Mouse (Mus musculus) adrenal gland, postnatal 25 days (tissue): ENCODE data around the gene Plekha3. TPM values are rescaled to one million over a fixed set of nuclear protein-coding genes. Genes with fewer than 3 reads are reported as not detected.

Experiments used
- DNase-seq: peaks from one replicate; pipeline ENCODE4 v3.0.0; 2021; ENCODE audit warnings: mixed read lengths
- long read RNA-seq: library from polyadenylated mRNA; stranded (forward); transcript quantifications from one replicate; pipeline ENCODE4 v2.0.0, GENCODE M21; 2021
- total RNA-seq: library from RNA; stranded (reverse); gene quantifications from 2 replicates; pipeline ENCODE4 v1.2.3, GENCODE M21; 2021

The Plekha3 gene
- 53.4 and 55.2 TPM in 2 replicates for total RNA-seq
- long read RNA-seq, transcript Plekha3-201 (8 exons, 2,534 nt): major isoform, 69 of 75 reads
- long read RNA-seq, partial matches to known transcripts: 1 of 75 reads
- long read RNA-seq, other reads (novel, unspliced or antisense): 5 of 75 reads

DNA sequence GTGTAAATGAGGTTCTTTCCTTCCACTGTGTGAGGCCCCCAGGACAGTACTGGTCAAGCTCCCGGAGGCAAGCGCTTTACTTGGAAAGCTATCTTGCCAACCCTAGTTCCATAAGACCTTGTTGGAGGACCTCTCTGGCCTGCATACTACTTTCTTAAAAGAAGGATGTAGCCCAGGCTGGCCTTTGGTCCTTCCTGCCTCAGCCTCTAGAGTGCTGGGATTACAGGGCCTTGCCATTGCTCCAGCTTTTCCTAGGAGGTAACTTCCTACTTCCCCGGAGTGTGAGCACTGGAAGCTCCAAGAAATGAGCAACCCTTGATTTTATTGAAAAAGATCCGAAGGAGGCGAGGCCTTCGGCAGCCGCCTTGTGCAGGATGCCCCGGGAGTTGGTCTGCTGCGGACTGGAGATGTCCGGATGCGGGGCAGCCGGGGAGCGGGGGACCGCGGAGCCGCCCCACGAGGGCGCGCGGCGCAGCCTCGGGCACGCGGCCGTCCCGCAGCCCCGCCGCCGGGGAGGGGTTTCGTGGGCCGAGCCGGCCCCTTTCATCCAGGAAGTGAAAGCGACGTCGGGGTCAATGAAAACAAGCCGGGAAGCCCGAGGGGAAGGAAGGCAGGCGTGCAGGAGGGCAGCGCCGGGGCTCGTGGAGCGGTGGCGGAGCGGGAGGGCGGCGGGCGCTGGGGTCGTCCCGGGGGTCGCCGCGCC lies at the start of gene Plekha3:
Gene Plekha3, plus strand, starts transcription at position 557 of the 703 bp plus-strand sequence.
- peak; percentile 89 for DNase-seq

DNA sequence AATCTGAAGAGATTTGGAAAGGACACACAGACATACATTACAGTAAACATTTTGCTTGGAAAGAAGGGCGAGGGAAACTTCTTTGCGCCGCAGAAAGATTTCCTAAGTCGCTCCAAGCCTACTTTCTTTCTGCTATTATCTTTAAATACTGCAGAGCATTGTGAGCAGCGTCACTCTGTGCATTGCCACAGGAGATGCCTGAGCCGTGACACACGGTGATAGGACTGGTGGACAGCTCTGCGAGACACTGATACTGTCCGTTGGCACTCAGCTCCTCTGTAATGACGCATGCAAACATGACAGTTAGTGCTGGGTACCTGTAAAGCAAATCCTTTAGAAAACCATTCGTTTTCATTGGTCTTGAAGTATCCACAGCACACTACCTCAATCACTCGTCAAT lies 44.8 kb upstream of the Plekha3 start:
- no peak for DNase-seq

DNA sequence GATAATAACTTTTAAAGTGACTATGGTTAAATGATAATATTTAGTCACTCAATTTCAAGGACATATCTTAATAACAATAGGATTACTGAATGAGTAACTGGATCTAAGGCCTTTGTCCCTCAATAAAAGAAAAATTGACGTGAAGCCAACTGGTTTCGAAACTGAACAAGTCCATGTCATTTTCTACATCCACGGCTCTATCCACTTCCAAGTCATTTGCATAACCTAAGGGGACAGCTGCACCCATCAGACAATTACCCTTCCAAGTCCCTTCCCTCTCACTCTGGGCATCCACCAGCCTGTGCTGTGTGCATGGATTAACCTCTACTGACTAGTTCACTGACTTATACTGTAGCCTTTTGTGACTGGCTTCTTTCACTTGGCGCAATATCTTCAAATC lies 43.5 kb upstream of the Plekha3 start:
- no peak for DNase-seq

DNA sequence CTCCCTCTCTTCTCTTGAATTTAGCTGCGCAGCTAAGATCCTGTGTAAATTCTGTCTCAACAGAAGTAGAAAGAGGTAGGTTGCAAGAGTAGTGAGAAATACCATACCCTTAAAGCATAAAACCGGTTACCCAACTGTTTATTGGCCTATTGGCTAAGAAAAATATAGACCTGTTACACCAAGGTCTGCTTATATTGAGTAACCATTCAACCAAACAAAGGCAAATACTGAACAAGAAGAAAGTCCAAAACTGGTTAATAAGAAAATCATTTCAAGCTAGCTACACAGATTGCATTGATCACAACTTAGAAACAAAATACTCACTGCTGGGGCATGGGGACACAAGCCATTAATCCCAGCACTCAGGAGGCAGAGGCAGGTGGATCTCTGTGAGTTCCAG lies 35.4 kb upstream of the Plekha3 start:
- DNase-seq: no peak

DNA sequence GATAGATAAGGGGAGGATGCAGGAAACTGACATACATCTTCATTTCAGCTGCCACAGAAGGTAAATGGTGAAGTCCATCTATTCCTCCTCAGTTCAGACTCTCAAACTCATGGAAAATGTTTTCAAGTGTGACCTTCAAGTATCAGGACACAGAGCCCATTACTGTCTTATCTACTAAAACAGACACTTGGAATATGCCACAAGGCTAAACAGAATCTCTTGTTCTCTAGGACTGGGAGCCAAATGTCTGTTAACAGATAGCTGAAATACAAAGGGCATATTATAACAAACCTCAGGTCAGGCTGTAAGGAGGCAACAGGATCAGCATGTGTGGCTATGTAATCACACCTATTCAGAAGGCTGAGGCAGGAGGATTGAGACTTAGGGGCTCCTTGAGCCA lies 31.3 kb upstream of the Plekha3 start:
- no peak for DNase-seq

DNA sequence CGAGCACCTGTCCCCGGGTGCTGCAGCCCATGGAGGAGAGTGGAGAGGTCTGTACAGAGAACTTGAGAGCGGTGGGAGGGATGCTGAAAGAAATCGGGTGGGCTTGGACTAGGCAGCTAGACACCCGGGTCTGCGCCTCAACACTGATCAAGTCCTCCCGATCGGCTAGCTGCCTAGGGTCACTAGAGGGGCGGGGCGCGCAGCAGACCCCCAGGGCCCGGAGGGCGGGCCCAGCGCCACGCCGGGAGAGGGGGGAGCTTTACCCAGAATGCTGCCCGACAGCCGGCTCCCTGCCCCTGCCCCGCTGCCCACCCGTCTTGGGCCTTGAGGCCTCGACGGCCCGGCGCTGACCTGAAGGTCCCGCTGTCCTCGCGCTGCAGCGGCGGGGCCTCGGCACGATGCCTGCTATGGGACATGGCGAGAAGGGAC lies 27.6 kb upstream of the Plekha3 start:
- DNase-seq: peak; percentile 18

DNA sequence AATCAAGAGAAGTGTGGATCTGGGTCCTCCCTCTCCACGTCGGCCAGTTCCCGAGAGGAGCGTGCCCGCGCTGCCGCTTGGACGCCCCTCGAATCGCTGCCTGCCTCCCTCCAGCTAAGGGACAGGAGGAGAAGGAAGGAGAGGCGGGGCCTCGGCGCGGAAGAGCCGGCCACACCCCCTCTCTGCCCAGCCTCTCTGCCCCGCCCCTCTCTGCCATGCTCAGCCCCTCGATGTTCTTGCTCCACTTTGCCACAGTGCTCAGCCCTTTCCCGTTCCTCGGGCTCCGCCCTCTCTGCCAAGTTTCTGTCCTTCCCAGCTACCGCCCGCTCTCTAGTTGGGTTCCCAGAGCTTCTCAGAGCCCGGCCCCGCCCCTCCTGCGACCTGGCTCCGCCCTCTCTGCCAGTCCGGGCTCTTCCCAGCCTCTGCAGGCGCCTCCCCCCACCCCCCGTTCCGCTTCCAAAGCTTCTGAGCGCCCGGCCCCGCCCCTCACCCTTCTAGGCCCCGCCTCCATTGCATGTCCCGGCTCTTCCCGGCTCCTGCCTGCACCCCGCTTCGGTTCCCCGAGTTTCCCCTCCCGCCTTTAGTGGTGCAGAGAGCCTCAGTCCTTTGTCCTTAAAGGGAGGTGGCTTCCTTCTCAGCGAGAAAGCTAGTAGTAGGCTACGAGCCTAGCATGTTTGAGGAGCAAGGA lies 27.1 kb upstream of the Plekha3 start, which contains the start of the genes Prkra and Pjvk:
Gene Prkra, minus strand, starts transcription at position 133 of the 688 bp plus-strand sequence.
Gene Pjvk, plus strand, starts transcription at position 594 of the 688 bp plus-strand sequence.
- peak; percentile 98 for DNase-seq

DNA sequence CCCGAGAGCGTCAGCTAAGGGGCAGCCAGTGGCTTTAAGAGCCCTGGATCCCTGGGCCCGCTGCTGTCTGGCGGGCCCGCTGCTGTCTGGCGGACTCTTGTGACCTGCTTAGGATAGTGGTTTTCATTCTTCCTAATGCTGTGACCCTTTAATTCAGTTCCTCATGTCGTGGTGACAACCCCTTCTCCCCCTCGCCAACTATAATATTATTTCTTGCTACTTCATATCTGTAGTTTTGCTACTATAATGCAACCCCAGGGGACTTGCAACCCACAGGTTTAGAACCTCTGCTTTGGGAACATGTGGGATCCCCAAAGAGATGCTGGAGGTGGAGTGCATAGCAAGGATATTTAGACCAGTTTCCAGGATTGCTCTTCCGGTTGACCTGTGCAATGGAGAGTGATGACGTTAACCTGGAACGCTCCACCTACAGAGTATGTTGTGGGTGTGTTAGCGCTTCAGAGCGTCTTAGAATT lies 26.4 kb upstream of the Plekha3 start:
- DNase-seq: peak; percentile 15

DNA sequence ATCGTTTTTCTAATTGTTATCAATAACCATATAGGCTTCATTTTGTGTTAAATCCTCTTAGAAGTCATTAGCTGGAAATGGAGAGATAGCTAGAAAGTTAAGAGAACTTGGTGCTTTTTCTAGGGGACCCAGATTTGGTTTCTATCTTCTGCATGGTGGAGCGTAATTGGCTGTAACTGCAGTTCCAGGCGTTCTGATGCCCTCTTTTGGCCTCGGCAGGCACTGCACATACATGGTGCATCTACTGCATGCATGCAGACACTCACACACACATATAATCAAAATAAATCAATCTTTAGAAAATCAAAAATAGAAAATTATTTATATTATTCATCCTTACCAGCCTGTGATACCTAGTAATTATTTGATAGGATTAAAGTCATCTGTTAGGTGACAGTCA lies 22.0 kb upstream of the Plekha3 start:
- DNase-seq: no peak

DNA sequence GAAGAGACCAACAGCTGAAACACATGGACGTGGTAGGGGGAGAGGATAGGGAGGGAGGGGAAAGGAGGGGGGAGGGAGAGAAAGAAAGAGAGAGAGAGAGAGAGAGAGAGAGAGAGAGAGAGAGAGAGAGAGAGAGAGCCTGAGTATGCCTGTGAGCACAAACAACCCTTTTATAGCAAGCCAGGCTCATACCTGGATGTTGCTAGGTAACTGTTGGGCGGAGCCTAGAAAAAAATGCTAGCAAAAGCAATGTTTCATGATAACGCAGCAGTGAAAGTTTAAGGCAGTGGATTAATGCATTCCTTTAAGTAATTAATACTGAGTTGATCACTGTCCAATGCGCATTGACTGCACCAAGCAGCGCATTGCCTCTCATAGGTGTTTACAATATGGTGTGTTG lies 20.4 kb upstream of the Plekha3 start:
- no peak for DNase-seq

DNA sequence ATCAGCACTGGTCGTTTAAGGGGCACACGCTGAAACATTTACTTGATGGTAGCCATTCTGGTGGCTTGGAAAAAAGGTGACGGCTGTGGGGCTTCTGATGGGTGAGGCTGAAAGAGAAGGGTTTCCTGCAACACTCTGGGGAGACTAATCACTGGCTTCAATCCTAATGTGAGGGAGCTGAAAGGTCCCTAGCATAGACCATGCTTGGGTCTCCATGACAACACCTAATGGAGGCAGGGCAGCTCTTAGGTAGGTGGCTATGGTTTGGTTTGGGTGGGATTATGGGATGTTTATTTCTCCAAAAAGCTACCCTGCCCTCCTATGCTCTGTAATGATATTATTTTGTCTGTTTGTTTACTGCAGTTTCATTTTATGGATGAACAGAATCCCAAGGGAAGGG lies 19.6 kb upstream of the Plekha3 start:
- DNase-seq: no peak

DNA sequence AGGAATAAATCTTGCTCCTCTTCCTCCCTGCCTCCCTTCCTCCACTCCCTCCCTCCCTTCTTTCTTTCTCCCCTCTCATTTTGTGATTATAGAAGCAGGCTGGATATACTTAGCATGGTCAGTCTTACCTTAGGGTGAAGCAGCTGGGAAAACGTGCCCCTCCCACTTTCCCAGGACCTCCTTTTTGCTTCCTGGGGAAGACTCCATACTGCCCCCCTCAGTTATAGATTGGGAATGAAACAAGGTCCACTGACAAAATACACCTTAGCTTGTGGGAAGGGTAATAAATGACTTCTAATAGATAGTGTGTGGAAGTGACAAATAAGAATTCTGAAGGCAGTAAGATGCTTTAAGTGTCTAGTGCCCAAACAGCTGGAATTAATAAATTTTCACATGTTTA lies 19.1 kb upstream of the Plekha3 start:
- no peak for DNase-seq

DNA sequence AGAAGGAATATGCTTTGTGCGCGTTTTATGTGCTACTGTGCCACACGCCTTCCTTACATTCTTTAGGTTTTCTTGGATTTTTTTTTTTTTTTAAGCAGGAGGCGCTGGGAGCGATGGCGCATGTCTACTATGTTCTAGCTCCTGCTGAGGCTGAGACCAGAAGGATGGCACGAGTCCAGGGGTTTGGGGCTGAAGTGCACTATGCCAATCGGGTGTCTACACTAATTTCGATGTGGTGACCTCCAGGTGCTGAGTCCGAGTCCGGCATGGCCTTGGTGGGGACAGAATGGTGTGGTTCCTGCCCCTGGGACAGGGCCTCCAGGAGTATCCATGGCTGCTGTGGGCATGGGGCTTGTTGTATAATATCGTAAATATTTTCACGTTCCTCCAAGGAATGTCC lies 16.5 kb upstream of the Plekha3 start:
- DNase-seq: no peak

DNA sequence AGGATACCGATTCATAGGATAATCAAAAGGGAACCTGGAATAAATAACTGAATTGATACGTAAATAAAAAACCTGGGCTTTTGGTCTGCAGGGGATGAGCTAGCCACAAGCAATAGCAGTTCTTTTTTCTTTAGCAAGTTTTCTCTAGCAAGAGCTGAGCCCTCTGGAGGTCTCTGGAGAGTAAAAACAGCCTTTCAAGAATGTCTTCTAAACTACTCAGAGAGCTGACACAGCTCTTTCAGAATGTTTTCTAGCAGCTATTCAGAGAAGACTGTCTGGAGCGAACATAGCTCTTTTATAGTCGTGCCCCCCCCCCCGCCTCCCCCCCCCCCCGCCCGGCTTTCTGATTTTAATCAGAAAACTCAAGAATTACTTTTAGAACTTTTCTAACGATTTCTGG lies 15.7 kb upstream of the Plekha3 start:
- DNase-seq: no peak

DNA sequence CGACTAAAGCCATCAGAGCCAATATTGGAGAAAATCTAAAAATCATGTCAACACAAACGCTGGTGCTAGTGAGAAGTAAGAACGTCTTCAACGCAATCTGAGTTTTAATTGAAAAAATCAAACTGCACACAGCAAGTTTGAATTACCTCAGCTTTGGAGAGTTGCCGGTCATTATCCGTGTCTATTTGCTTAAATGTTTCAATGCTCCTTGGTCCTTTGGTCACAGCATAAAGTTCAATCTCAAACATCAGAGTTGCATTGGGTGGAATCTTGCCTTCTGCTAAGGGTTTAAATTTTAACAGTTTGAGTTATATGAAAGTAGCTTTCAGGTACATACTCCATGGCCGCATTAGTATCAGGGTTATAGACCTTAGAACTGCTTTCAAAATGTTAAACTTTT lies 9.6 kb upstream of the Plekha3 start:
- DNase-seq: no peak

DNA sequence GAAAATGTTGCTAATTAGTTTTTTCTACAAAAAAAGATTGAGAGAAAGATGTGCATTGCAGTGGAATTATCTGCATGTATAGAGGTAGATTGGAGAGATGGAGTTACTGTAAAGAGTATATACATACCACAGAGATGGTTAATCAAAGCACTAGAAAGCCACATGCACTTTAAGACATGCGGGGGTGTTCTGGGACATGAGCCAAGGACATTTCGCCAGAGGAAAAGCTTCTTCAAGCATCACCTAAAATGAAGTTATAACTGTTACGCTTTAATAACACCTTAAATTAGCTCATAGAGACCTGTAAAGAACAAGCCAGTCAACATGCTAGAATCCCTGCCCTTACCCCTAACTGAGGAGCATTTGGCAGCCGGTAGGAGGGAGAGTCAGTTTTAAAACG lies 7.9 kb upstream of the Plekha3 start:
- DNase-seq: no peak

DNA sequence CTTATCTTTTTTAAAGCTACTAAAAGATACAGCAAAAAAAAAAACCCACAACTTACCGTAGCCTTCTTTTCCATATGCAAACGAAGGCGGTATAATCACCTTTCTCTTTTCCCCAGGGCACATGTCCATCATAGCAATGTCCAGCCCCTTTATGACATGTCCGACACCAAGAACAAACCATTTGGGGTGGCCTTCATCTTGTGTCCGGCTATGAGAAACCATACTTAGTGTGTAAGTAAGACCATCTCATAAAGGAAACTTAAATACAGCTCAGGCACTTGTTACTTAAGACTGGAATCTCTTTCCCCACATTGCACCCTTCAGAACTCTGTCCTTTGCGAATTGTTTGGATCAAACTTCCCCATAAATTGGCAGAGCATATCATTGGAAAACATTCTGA lies 3.4 kb upstream of the Plekha3 start:
- no peak for DNase-seq

DNA sequence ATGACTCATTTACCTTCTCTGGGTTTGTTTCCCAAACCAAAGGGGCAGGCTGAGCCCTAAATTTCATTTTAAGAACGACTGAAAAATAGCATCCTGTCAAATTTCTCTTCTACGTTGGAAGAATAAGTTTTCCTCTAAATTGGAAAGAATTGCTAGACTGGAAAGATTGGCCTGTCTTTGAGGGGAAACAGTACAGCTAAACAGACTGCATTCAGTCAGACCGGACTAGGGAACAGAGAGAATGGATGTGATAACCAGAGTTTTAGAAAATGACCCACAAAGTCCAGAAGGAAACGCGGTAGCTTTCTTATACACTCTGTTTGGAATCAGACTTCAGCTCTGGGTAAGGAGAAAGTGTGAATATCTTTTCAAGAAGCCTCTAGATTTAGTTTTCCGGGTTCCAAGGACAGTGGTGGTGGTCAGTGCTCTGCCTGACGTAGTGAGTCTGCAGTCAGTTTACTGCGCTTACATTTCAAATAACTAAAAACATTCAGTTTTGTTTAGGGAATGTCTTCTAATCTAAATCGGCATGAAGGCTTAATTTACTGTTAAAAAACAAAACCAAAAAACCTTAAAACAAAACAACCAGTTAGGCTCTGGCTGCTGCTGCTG lies 2.8 kb upstream of the Plekha3 start:
- DNase-seq: no peak

DNA sequence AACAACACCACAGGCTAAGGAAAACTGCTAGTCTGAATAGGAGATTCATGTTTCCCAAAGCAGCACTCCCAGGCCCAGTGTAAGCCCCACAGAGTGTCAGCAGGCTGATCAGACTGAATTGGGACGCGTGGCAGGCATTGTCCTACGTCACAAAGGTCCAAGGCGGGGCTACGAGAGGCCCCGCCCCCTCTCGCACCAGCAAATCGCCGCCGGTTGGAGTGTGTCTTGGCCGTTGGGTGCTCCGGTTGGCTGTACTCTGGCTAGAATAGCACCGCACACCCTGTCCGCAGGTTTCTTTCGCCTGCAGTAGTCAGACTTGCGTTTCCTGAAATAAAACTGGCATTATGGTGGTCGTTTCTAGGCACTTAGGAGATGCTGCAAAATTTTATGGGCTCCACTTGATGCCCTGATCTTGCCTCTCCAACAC lies 2.1 kb upstream of the Plekha3 start, which contains the start of gene Fkbp7:
Gene Fkbp7, minus strand, starts transcription at position 151 of the 427 bp plus-strand sequence.
- peak; percentile 91 for DNase-seq

DNA sequence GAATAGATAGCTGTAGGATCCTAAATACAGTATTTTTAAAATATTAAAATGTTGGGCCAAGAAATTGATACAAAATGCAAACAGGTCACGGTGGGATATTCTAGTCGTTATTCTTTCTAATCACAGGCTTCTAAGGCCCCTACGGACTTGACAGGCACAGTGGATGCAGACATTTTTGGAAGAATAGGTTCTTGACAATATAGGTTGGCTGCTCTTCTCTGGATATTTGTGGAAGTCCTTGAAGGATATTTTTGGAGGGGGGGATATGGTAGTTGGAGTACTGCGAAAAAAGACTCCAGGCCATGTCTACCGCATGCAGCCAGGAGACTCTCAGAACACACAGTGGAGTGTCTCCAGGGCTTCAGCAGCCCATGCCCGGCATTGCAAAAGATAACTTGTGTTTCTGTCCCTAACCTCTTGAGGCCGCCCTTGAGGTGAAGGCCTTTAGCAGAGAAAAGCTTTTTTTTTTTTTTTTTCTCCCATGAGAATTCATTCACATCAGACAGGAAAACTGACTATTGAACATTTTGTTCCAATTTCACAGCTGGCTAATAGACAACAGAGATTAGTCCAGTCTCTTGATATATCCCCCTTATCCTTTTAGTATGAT lies 1.5 kb upstream of the Plekha3 start:
- DNase-seq: peak; percentile 38

DNA sequence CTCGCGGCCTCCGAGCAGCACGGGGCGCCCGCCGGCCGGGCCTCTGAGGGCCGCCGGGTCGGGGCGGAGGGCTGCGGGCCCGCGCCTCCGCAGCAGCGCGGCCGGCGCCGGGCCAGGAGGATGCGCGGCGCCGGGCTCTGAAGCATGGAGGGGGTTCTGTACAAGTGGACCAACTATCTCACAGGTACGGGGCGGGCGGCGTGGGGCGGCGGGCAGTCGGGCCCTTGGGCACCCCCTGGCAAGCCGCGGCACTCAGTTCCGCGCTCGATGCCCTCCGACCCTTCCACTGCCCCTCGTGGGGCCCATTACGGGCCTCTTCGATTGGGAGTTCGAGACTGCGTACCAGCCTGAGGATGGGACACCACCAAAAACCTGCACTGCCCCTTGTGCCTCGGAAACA lies 370 bp downstream of the Plekha3 start:
- DNase-seq: no peak

DNA sequence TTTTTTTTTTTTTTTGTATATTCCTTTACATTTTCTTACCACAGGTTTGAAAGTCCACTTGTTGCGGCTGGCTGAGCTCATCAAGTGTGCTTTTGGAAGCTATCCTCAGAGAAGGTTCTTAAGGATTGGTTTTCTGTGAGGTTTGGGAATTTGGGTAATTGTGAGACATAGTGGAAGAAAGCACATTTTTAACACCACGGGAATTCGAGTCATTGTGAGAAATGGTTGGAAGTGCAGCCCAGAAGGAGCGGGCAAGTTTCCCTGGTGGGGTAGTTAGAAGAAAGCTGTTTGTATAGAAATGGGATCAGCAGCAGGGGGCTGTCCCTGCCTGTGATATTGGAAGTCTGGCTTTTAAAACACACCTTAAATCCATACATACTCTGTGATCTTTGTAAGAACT lies 868 bp downstream of the Plekha3 start:
- DNase-seq: no peak
